Mouse (Mus musculus): ENCODE data around the gene Rbm4b.
"Not testable (repeated sequence)": the region's sequence is repeated elsewhere in the genome, so short reads cannot be mapped to it uniquely, and the experiment has no call there.

Rbm4b gene

GRCm38 (mm10) chr19:4811063-4811908 is 55.0 kb downstream of the Rbm4b start, which contains the start of the genes Gm21992 and Rbm14:
Gene Gm21992, minus strand, starts transcription at chr19:4811612.
Gene Rbm14, minus strand, starts transcription at chr19:4811634.
- peak; percentile 98 for DNase-seq

DNA sequence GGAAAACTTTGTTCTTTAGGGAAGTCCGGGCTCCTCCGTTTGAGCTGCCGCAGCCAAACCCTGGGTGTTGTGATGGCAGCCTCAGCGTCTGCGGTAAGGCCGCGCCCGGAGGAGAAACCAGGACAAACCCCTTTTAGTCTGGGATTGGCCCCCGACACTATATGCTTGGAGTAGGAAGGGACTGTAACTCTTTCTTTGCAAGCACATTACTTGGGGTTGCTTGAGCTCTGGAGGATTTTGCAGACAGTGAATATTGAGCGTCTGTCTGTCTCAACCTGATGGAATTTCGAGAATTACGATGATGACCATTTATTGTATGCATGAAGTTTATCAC is 55.6 kb downstream of the Rbm4b start:
- DNase-seq, result no peak

DNA sequence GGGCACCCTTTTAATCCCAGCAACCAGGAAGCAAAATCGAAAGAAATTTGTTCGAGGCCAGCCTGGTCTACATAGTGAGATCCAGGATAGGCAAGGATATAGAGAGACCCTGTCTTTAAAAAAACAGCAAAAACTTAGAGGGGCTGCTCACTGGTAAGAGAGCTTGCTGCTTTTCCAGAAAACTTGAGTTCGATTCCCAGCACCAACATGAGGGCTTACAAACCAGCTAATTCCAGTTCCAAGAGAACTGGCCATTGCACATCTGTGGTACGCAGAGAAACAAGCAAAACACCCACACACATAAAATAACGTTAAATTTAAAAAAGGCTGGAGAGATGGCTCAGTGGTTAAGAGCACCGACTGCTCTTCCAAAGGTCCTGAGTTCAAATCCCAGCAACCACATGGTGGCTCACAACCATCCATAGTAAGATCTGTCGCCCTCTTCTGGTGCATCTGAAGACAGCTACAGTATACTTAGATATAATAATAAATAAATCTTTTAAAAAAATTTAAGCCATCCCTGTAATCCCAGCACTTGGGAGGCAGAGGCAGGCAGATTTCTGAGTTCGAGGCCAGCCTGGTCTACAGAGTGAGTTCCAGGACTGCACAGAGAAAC is 56.1 kb downstream of the Rbm4b start:
- not testable (repeated sequence) for DNase-seq

DNA sequence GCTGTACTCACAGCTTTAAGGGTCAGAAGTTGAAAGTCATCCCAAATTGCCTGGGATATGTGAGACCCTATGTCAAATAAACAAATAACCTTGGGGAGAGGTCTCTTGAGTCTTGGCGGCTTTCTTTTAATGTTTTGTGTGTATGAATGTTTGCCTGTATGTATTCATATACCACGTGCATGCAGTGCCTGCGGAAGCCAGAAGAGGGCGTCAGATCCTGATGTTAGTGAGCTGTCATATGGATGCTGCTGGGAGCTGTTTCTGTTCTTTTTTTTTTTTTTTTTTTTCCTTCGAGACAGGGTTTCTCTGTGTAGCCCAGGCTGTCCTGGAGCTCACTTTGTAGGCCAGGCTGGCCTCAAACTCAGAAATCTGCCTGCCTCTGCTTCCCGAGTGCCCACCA is 56.7 kb downstream of the Rbm4b start:
- DNase-seq, result no peak

Measured in right cerebral cortex, postnatal 25 days (tissue).